Mouse (Mus musculus): ENCODE results near the gene Trpm6. TPM values are rescaled to one million over a fixed set of nuclear protein-coding genes. Genes with fewer than 3 reads are reported as not detected.
A peak's percentile ranks its signal among the peaks of the same experiment; 100 is the strongest.

The Trpm6 gene
- total and polyA plus RNA-seq, 2 experiments from 2014 or later: 0.20 TPM; not detected in 1

DNA sequence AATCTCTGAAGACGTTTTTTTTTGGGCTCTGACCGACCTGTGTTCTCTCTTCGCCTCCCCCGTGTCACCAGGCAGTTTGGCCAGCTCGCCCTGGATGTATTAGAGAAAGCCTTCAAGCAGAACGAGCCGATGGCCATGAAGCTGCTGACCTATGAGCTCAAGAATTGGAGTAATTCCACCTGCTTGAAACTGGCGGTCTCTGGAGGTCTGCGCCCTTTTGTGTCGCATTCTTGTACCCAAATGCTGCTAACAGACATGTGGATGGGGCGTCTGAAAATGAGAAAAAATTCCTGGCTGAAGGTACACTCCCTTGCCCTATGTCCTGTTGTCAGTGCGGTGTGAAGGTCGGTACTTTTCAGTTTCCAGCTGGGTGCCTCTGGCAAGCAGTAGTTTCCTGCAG is 65.4 kb downstream of the Trpm6 start:
- no peak for ATAC-seq (ENCODE audit: insufficient read depth, low read depth)
- 64% methylated on average over 13 of the region's 13 CpGs for WGBS

DNA sequence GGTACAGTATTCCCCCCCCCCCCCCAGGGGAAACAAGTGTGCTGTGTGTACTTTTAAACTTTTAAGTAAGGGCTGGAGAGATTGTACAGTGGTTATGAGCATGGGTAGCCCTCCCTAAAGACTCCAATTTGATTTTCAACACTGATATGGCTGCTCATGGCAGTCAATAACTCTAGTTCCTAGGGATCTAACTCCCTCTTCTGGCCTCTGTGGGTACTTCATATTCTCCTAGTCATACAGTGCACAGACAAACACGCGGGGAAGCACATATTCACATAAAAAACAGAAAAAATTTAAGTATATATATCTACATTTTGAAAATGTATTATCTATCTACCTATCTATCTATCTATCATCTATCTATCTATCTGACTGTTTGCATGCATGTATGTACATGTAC is 67.6 kb downstream of the Trpm6 start:
- H3K27ac ChIP-seq (ENCODE audit: low read depth): no peak overlapping the region
- H3K9me3 ChIP-seq (replicated peaks; ENCODE audit: control insufficient read depth, low read length): no peaks in the 10 kb centered on the region
- no peak overlapping the region for H3K9ac ChIP-seq (replicated peaks; ENCODE audit: low read depth, low read length)
- no peak overlapping the region for H3K4me3 ChIP-seq (ENCODE audit: low read depth, low read length)
- WGBS: 71% methylated on average over 2 of the region's 2 CpGs
- DNase-seq (ENCODE audit: low spot score) (no peak), ATAC-seq (ENCODE audit: insufficient read depth, low read depth) (no peak)
- no peak overlapping the region for H3K4me2 ChIP-seq (ENCODE audit: low read depth, low read length)
- H3K27me3 ChIP-seq (ENCODE audit: control insufficient read depth, insufficient read depth, low read length): no peaks in the 10 kb centered on the region
- no peaks in the 10 kb centered on the region for H3K4me1 ChIP-seq (ENCODE audit: control insufficient read depth, insufficient read depth)
- H3K36me3 ChIP-seq (replicated peaks; ENCODE audit: control insufficient read depth, insufficient read depth, low read length): no peaks in the 10 kb centered on the region
- no peak for TF ChIP-seq CTCF (IDR thresholded peaks at IDR 0.05; ENCODE audit: low read depth)
- no peak for TF ChIP-seq EP300 (IDR thresholded peaks at IDR 0.05; ENCODE audit: low read depth)

More for the DNA sequence above, 65.4 kb downstream of the Trpm6 start:
- H3K27ac ChIP-seq (ENCODE audit: low read depth): no peak overlapping the region
- H3K4me1 ChIP-seq (ENCODE audit: control insufficient read depth, insufficient read depth): no peaks in the 10 kb centered on the region
- H3K4me2 ChIP-seq (ENCODE audit: low read depth, low read length): no peak overlapping the region
- no peaks in the 10 kb centered on the region for H3K27me3 ChIP-seq (ENCODE audit: control insufficient read depth, insufficient read depth, low read length)
- no peaks in the 10 kb centered on the region for H3K36me3 ChIP-seq (replicated peaks; ENCODE audit: control insufficient read depth, insufficient read depth, low read length)
- no peaks in the 10 kb centered on the region for H3K9me3 ChIP-seq (replicated peaks; ENCODE audit: control insufficient read depth, low read length)
- TF ChIP-seq CTCF (IDR thresholded peaks at IDR 0.05; ENCODE audit: low read depth): no peak
- TF ChIP-seq EP300 (IDR thresholded peaks at IDR 0.05; ENCODE audit: low read depth): no peak
- H3K9ac ChIP-seq (replicated peaks; ENCODE audit: low read depth, low read length): no peak overlapping the region
- no peak for DNase-seq (ENCODE audit: low spot score)
- no peak overlapping the region for H3K4me3 ChIP-seq (ENCODE audit: low read depth, low read length)

DNA sequence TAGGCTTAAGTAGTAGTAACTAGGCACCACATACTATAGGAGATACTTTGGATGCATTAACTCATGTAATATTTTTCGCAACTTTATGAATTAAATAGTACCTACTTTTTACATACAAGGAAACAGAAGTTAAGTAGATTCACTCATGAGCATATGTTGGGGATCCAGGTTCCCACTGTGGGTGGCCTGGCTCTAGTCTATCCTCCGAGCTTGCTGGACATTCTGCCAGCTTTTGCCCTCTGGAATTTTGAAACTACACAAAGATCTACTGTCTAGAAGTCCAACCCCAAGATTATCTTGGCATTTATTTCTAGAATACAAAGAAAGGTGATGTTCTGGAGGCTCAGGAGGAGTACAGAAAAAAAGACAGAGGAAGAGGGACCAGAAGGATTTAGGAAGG is 78.8 kb downstream of the Trpm6 start:
- 70% methylated on average over 2 of the region's 2 CpGs for WGBS
- no peak for TF ChIP-seq EP300 (IDR thresholded peaks at IDR 0.05; ENCODE audit: low read depth)
- TF ChIP-seq CTCF (IDR thresholded peaks at IDR 0.05; ENCODE audit: low read depth): no peak
- Histone ChIP-seq H3K27me3 (ENCODE audit: control insufficient read depth, insufficient read depth, low read length) (no peaks in the 10 kb centered on the region), H3K9me3 (replicated peaks; ENCODE audit: control insufficient read depth, low read length) (no peaks in the 10 kb centered on the region), H3K4me3 (ENCODE audit: low read depth, low read length) (no peak overlapping the region), H3K4me2 (ENCODE audit: low read depth, low read length) (no peak overlapping the region), H3K36me3 (replicated peaks; ENCODE audit: control insufficient read depth, insufficient read depth, low read length) (no peaks in the 10 kb centered on the region), H3K9ac (replicated peaks; ENCODE audit: low read depth, low read length) (no peak overlapping the region), H3K4me1 (ENCODE audit: control insufficient read depth, insufficient read depth) (no peaks in the 10 kb centered on the region), H3K27ac (ENCODE audit: low read depth) (no peak overlapping the region)
- no peak for DNase-seq (ENCODE audit: low spot score)
- no peak for ATAC-seq (ENCODE audit: insufficient read depth, low read depth)

DNA sequence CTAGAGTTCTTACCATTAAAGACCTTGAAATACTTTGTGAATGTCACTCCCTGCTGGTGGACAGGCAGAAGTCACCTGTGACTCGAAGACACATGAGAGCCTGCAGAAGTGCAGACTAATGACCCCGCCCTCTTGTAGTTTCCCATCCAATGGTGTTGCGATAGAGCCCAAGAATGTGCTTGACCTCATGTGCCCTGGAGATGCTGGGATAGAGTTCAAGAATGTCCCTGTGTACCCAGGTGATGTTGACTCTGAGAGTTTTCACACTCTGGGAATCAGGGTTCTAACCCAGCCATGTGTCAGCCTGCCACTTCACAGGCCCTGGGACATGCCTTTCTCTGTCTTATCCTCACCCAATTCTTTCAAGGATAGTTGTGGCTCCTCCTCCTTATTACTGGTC is 81.4 kb downstream of the Trpm6 start:
- ATAC-seq (ENCODE audit: insufficient read depth, low read depth) (no peak), DNase-seq (ENCODE audit: low spot score) (no peak)
- Histone ChIP-seq H3K36me3 (replicated peaks; ENCODE audit: control insufficient read depth, insufficient read depth, low read length) (no peaks in the 10 kb centered on the region), H3K9me3 (replicated peaks; ENCODE audit: control insufficient read depth, low read length) (no peaks in the 10 kb centered on the region), H3K4me1 (ENCODE audit: control insufficient read depth, insufficient read depth) (no peaks in the 10 kb centered on the region), H3K4me3 (ENCODE audit: low read depth, low read length) (no peak overlapping the region), H3K27me3 (ENCODE audit: control insufficient read depth, insufficient read depth, low read length) (no peaks in the 10 kb centered on the region), H3K4me2 (ENCODE audit: low read depth, low read length) (no peak overlapping the region), H3K27ac (ENCODE audit: low read depth) (no peak overlapping the region), H3K9ac (replicated peaks; ENCODE audit: low read depth, low read length) (no peak overlapping the region)
- TF ChIP-seq EP300 (IDR thresholded peaks at IDR 0.05; ENCODE audit: low read depth) (no peak), CTCF (IDR thresholded peaks at IDR 0.05; ENCODE audit: low read depth) (no peak)
- 66% methylated on average over 3 of the region's 3 CpGs for WGBS

DNA sequence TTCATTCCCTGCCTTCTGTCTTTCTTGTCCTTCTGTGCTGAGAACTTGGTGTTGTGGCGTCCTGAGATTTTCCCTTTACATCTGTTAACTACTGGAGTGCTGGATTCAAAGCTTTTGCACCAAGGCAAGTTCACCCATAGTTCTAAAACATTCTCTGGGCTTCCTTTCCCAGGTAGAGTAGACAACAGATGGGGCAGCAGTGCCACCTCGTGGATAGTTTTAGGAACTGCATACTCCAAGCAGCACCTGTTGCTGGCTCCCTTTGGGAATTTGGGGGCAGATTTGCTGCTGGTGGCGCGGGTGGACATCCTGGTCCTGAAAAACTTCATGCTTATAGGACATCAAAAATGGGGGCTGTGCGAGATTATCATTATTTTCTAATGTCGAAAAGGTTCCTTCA is 85.2 kb downstream of the Trpm6 start:
- Histone ChIP-seq H3K36me3 (replicated peaks; ENCODE audit: control insufficient read depth, insufficient read depth, low read length) (no peaks in the 10 kb centered on the region), H3K9ac (replicated peaks; ENCODE audit: low read depth, low read length) (no peak overlapping the region), H3K27ac (ENCODE audit: low read depth) (no peak overlapping the region), H3K4me1 (ENCODE audit: control insufficient read depth, insufficient read depth) (no peaks in the 10 kb centered on the region), H3K4me3 (ENCODE audit: low read depth, low read length) (no peak overlapping the region), H3K27me3 (ENCODE audit: control insufficient read depth, insufficient read depth, low read length) (no peaks in the 10 kb centered on the region), H3K4me2 (ENCODE audit: low read depth, low read length) (no peak overlapping the region), H3K9me3 (replicated peaks; ENCODE audit: control insufficient read depth, low read length) (no peaks in the 10 kb centered on the region)
- 8% methylated on average over 6 of the region's 6 CpGs for WGBS
- peak; percentile 44 for DNase-seq (ENCODE audit: low spot score)
- TF ChIP-seq EP300 (IDR thresholded peaks at IDR 0.05; ENCODE audit: low read depth) (no peak), CTCF (IDR thresholded peaks at IDR 0.05; ENCODE audit: low read depth) (peak; percentile 94)
- no peak for ATAC-seq (ENCODE audit: insufficient read depth, low read depth)

DNA sequence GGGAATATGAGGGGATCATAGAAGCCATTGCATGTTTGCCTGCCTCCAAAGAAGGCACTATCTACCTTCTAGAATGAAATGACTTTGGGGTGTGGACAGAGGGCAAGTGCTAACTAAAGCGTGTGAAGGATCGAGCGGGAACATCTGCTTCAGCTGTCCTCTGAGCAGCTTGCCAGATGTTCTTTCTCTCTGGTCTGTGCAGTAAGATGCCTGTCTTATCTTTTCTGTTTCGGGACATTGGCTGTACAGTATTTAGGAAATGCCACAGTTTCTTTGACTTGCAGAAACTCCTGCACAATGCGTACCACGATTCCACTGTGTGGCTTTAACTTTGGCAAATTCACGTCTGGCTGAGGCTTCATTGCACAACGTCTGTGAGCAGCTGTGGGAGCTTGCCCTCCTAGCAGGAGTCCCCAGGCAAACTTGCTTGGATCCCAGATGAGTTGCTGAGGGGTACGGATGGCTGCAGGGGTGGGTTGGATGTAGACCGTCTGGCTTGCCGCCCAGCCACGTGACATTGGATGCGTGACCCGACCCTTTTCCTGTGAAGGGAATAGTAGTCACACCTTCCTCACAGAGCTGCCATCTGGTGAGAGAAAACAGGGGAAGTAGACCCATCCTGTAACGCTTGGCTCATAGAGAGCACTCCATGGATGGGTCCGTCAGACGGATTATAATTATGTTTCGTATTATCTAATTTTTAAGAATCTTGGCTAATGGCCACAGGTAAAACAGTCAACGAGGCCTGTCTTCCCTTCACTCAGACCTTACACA is 92.2 kb downstream of the Trpm6 start:
- Histone ChIP-seq H3K4me2 (ENCODE audit: low read depth, low read length) (no peak overlapping the region), H3K27me3 (ENCODE audit: control insufficient read depth, insufficient read depth, low read length) (no peaks in the 10 kb centered on the region), H3K9ac (replicated peaks; ENCODE audit: low read depth, low read length) (no peak overlapping the region), H3K36me3 (replicated peaks; ENCODE audit: control insufficient read depth, insufficient read depth, low read length) (no peaks in the 10 kb centered on the region), H3K9me3 (replicated peaks; ENCODE audit: control insufficient read depth, low read length) (no peaks in the 10 kb centered on the region), H3K4me3 (ENCODE audit: low read depth, low read length) (no peak overlapping the region), H3K4me1 (ENCODE audit: control insufficient read depth, insufficient read depth) (no peaks in the 10 kb centered on the region), H3K27ac (ENCODE audit: low read depth) (no peak overlapping the region)
- DNase-seq (ENCODE audit: low spot score) (no peak), ATAC-seq (ENCODE audit: insufficient read depth, low read depth) (no peak)
- TF ChIP-seq CTCF (IDR thresholded peaks at IDR 0.05; ENCODE audit: low read depth) (no peak), EP300 (IDR thresholded peaks at IDR 0.05; ENCODE audit: low read depth) (no peak)
- WGBS: 60% methylated on average over 19 of the region's 19 CpGs

All from heart, postnatal 0 days (tissue).